Mouse (Mus musculus): ENCODE results near the gene Fgfr1op2. TPM values are rescaled to one million over a fixed set of nuclear protein-coding genes. Genes with fewer than 3 reads are reported as not detected.
"Not testable (repeated sequence)": the region's sequence is repeated elsewhere in the genome, so short reads cannot be mapped to it uniquely, and the experiment has no call there.

The Fgfr1op2 gene
- total and polyA plus RNA-seq, 3 experiments = 70.6 to 189 (median 130) TPM

DNA sequence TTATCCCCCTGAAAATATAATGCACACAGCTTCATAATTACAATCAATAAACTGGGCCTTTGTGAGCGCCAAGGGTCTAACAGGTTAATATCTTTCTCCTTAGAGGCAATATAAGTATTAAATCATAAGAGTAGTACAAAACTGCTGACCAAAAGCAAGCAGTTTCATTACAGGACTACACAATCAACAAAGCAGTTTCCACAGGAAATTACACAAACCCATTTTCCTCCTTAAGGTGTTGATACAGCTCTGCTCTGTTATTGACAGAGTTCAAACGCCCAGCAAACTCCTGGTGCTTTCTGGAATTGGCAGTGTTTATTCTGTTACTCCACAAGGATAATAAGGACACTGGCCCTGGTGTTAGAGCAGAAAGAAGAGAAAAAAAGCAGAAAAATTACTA is 26.6 kb upstream of the Fgfr1op2 start:
- peaks cover 65% of the 10 kb centered on the region for H3K36me3 ChIP-seq (replicated peaks)
- H3K9me3 ChIP-seq (replicated peaks) = no peaks in the 10 kb centered on the region
- H3K4me1 ChIP-seq (ENCODE audit: insufficient read depth, low read depth, low read length) = no peaks in the 10 kb centered on the region
- ATAC-seq (ENCODE audit: extremely low read depth, insufficient number of reproducible peaks, low FRiP score, poor library complexity, severe bottlenecking) (no peak), DNase-seq (ENCODE audit: low spot score) (no peak)
- TF ChIP-seq POLR2AphosphoS5 (IDR thresholded peaks at IDR 0.05; ENCODE audit: insufficient replicate concordance, low read depth, low read length) (no peak), GATA2 (IDR thresholded peaks at IDR 0.05; ENCODE audit: borderline replicate concordance, low read depth, low read length) (no peak), TAL1 (conservative IDR thresholded peaks at IDR 0.05; ENCODE audit: low read depth, low read length) (no peak), GATA1 (IDR thresholded peaks at IDR 0.05; ENCODE audit: borderline replicate concordance, low read length) (no peak)
- H3K4me3 ChIP-seq (ENCODE audit: low read depth, low read length) = no peak overlapping the region
- no peaks in the 10 kb centered on the region for H3K27me3 ChIP-seq (ENCODE audit: insufficient read depth, low read length)

DNA sequence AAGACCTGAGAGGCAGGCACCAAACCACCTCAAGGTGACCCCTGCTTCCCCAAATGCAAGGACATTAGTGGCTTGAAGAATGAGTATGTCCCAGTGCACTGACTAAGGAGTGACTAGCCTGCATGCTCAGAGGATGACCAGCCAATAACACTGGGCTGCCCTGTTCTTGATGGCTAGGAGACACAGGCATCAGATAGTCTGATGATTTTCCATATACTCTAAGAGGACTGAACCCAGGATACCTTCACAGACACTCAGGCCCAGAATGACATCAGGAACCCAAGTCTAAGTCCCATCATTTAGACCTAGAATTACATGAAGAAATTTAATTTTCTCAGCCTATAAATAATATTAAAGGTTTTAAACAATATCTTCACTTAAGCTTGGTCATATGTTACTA is 25.7 kb upstream of the Fgfr1op2 start:
- Histone ChIP-seq H3K4me1 (ENCODE audit: insufficient read depth, low read depth, low read length) (no peaks in the 10 kb centered on the region), H3K9me3 (replicated peaks) (no peaks in the 10 kb centered on the region), H3K27me3 (ENCODE audit: insufficient read depth, low read length) (no peaks in the 10 kb centered on the region), H3K4me3 (ENCODE audit: low read depth, low read length) (no peak overlapping the region), H3K36me3 (replicated peaks) (peaks cover 73% of the 10 kb centered on the region)
- TF ChIP-seq GATA1 (IDR thresholded peaks at IDR 0.05; ENCODE audit: borderline replicate concordance, low read length) = no peak
- TF ChIP-seq CTCF (IDR thresholded peaks at IDR 0.05; ENCODE audit: low read depth, low read length) = no peak
- TF ChIP-seq GATA2 (IDR thresholded peaks at IDR 0.05; ENCODE audit: borderline replicate concordance, low read depth, low read length) = no peak
- TF ChIP-seq TAL1 (conservative IDR thresholded peaks at IDR 0.05; ENCODE audit: low read depth, low read length) = no peak
- no peak for TF ChIP-seq POLR2AphosphoS5 (IDR thresholded peaks at IDR 0.05; ENCODE audit: insufficient replicate concordance, low read depth, low read length)
- no peak for ATAC-seq (ENCODE audit: extremely low read depth, insufficient number of reproducible peaks, low FRiP score, poor library complexity, severe bottlenecking)
- DNase-seq (ENCODE audit: low spot score) = no peak

DNA sequence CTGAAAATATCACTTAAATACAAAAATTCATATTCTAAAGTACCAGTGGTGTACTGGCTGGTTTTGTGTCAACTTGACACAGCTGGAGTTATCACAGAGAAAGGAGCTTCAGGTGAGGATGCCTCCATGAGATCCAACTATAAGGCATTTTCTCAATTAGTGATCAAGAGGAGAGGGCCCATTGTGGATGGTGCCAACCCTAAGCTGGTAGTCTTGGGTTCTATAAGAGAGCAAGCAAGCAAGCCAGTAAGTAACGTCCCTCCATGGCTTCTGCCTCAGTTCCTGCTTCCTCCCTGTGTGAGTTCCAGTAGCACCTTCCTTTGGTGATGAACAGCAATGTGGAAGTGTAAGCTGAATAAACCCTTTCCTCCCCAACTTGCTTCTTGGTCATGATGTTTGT is 14.5 kb upstream of the Fgfr1op2 start:
- not testable (repeated sequence) for H3K9me3 ChIP-seq (replicated peaks); H3K4me1 ChIP-seq (ENCODE audit: insufficient read depth, low read depth, low read length); DNase-seq (ENCODE audit: low spot score); ATAC-seq (ENCODE audit: extremely low read depth, insufficient number of reproducible peaks, low FRiP score, poor library complexity, severe bottlenecking); H3K27me3 ChIP-seq (ENCODE audit: insufficient read depth, low read length); H3K4me3 ChIP-seq (ENCODE audit: low read depth, low read length)
- H3K36me3 ChIP-seq (replicated peaks) = peaks cover 69% of the 10 kb centered on the region

DNA sequence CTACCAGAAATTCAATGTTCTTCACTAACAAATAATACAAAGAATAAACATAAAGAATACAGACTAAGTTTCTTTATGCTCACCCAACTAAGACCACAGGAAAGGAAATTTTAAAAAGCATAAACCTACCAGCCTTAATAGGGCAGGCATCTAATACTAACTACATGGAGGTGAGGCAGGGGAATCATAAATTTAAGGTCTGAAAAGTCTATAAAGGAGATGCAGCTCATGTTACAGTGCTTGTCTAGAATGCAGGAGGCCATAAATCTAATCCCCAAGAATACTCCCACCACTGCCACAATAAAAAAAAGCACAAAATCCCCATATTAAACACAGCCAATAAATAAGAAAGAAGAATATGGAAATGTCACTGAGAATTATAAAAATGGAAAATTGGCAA is 4.9 kb upstream of the Fgfr1op2 start:
- Histone ChIP-seq H3K27me3 (ENCODE audit: insufficient read depth, low read length) (no peaks in the 10 kb centered on the region), H3K4me3 (ENCODE audit: low read depth, low read length) (no peak overlapping the region), H3K4me1 (ENCODE audit: insufficient read depth, low read depth, low read length) (peaks cover 19% of the 10 kb centered on the region), H3K9me3 (replicated peaks) (no peaks in the 10 kb centered on the region), H3K36me3 (replicated peaks) (peaks cover 47% of the 10 kb centered on the region)
- ATAC-seq (ENCODE audit: extremely low read depth, insufficient number of reproducible peaks, low FRiP score, poor library complexity, severe bottlenecking) (no peak), DNase-seq (ENCODE audit: low spot score) (no peak)
- TF ChIP-seq GATA2 (IDR thresholded peaks at IDR 0.05; ENCODE audit: borderline replicate concordance, low read depth, low read length) = no peak
- no peak for TF ChIP-seq GATA1 (IDR thresholded peaks at IDR 0.05; ENCODE audit: borderline replicate concordance, low read length)
- no peak for TF ChIP-seq TAL1 (conservative IDR thresholded peaks at IDR 0.05; ENCODE audit: low read depth, low read length)
- no peak for TF ChIP-seq POLR2AphosphoS5 (IDR thresholded peaks at IDR 0.05; ENCODE audit: insufficient replicate concordance, low read depth, low read length)
- no peak for TF ChIP-seq CTCF (IDR thresholded peaks at IDR 0.05; ENCODE audit: low read depth, low read length)

DNA sequence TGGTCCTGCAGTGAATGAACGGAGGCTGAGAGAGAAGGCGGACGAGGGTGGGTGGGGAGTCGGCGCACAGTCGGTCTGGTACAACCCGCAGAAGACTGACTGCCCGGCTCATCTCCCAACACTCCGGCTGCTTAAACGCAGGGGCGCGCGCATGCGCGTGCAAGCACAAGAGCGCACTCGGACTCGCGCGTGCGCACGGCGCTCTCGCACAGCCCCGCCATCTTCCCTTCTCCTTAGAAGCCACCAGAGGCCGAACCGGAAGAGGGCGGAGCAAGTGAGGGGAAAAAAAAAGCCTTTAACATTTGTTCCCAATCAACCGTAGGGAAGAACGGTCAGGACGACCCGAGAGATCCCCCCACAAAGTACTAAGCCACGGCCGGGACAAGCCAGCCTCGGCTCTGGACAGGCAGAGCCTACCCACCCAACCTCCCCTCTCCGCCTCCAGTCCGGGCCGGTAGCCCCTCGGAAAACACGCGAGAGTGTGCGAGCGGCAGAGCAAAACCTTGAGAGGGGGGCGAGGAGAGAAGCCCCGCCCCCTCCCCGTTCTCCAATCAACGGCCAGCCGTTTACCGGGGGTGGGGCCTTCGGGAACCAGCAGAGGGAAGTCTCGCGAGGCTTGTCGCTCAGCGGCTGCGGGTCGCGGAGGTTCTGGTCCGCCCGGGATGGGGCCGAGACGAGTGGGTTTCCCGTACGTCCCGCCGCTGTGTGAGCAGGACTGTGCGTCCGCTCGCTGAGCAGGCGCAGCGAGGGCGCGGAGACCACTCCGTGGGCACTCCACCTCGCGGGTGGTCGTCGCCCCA is 507 bp downstream of the Fgfr1op2 start, which contains the start of gene Ints13:
Gene Ints13 (minus strand): TSS at position 526 of the 800 bp plus-strand sequence.
- Histone ChIP-seq H3K36me3 (replicated peaks) (peaks cover 22% of the 10 kb centered on the region), H3K9me3 (replicated peaks) (no peaks in the 10 kb centered on the region), H3K27me3 (ENCODE audit: insufficient read depth, low read length) (no peaks in the 10 kb centered on the region), H3K4me1 (ENCODE audit: insufficient read depth, low read depth, low read length) (peaks cover 29% of the 10 kb centered on the region), H3K4me3 (ENCODE audit: low read depth, low read length) (peak within 1 kb of the TSS; percentile 99)
- ATAC-seq (ENCODE audit: extremely low read depth, insufficient number of reproducible peaks, low FRiP score, poor library complexity, severe bottlenecking) (peak; percentile 73), DNase-seq (ENCODE audit: low spot score) (peak; percentile 90)
- no peak; the same call in 1 of the 2 replicates for TF ChIP-seq POLR2AphosphoS5 (IDR thresholded peaks at IDR 0.05; ENCODE audit: insufficient replicate concordance, low read depth, low read length)

DNA sequence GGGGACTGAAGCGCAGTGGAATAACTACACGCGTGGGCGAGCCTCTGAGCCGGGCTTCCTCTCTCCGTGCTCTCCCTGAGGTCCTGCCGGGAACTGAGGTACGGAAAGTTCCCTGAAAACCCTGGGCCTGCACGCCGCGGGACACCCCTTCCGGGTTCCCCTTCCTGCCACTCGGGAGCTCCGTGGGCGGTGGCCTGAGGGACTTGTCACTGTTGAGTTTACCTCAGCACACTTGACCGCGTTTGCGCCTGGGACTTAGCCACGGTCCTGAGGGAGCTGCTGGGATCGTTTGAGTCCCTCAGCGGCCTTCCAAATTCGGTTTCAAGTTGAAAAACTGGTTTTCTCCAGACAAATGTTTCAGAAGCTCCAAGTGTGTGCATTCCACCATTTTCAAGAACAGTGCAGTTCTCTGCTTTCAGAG is 1.1 kb downstream of the Fgfr1op2 start:
- DNase-seq (ENCODE audit: low spot score) (peak; percentile 43), ATAC-seq (ENCODE audit: extremely low read depth, insufficient number of reproducible peaks, low FRiP score, poor library complexity, severe bottlenecking) (peak; percentile 50)
- Histone ChIP-seq H3K4me1 (ENCODE audit: insufficient read depth, low read depth, low read length) (peaks cover 30% of the 10 kb centered on the region), H3K4me3 (ENCODE audit: low read depth, low read length) (peak overlapping the region; percentile 99), H3K36me3 (replicated peaks) (peaks cover 24% of the 10 kb centered on the region), H3K9me3 (replicated peaks) (no peaks in the 10 kb centered on the region), H3K27me3 (ENCODE audit: insufficient read depth, low read length) (no peaks in the 10 kb centered on the region)
- TF ChIP-seq POLR2AphosphoS5 (IDR thresholded peaks at IDR 0.05; ENCODE audit: insufficient replicate concordance, low read depth, low read length) = no peak
- no peak for TF ChIP-seq CTCF (IDR thresholded peaks at IDR 0.05; ENCODE audit: low read depth, low read length)
- TF ChIP-seq GATA2 (IDR thresholded peaks at IDR 0.05; ENCODE audit: borderline replicate concordance, low read depth, low read length) = no peak
- no peak for TF ChIP-seq GATA1 (IDR thresholded peaks at IDR 0.05; ENCODE audit: borderline replicate concordance, low read length)

DNA sequence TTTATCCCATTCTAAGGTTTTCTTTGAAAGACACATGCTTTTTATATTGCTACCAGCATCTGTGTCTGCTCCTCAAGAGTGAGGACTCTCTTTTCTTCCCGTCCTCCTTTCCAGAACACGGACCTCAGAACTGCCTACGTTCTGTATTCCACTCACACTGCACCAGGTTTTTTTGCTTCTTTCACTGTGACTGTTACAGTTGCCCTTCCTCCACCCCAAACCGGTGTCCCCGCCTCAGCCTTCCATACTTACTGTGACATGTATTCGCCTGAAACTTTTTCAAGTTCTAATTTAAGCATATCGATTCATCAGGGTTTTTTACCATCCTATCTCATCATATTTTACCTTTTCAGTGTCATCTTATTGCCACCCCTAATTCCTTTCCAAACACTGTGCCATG is 1.6 kb downstream of the Fgfr1op2 start:
- H3K4me1 ChIP-seq (ENCODE audit: insufficient read depth, low read depth, low read length) = peaks cover 30% of the 10 kb centered on the region
- no peak for DNase-seq (ENCODE audit: low spot score)
- peaks cover 26% of the 10 kb centered on the region for H3K36me3 ChIP-seq (replicated peaks)
- no peak for TF ChIP-seq POLR2AphosphoS5 (IDR thresholded peaks at IDR 0.05; ENCODE audit: insufficient replicate concordance, low read depth, low read length)
- TF ChIP-seq TAL1 (conservative IDR thresholded peaks at IDR 0.05; ENCODE audit: low read depth, low read length) = no peak
- no peak for TF ChIP-seq CTCF (IDR thresholded peaks at IDR 0.05; ENCODE audit: low read depth, low read length)
- no peak for TF ChIP-seq GATA1 (IDR thresholded peaks at IDR 0.05; ENCODE audit: borderline replicate concordance, low read length)
- TF ChIP-seq GATA2 (IDR thresholded peaks at IDR 0.05; ENCODE audit: borderline replicate concordance, low read depth, low read length) = no peak
- H3K27me3 ChIP-seq (ENCODE audit: insufficient read depth, low read length) = no peaks in the 10 kb centered on the region
- peak overlapping the region; percentile 99 for H3K4me3 ChIP-seq (ENCODE audit: low read depth, low read length)
- no peaks in the 10 kb centered on the region for H3K9me3 ChIP-seq (replicated peaks)
- ATAC-seq (ENCODE audit: extremely low read depth, insufficient number of reproducible peaks, low FRiP score, poor library complexity, severe bottlenecking) = 0 out of 2 replicates have a peak, but pooled peaks have one; percentile 18

Measured in G1E (cell line).